Mouse (Mus musculus) CH12.LX (cell line): ENCODE data around the gene Cobll1. TPM values are rescaled to one million over a fixed set of nuclear protein-coding genes. Genes with fewer than 3 reads are reported as not detected.

ENCODE experiments used
- DNase-seq: peaks from one replicate; pipeline ENCODE4 v3.0.0-alpha.2; 2013; ENCODE audit errors: extremely low read depth
- H3K27ac ChIP-seq: 2 replicates; pipeline ENCODE4 v1.5.1; 2012; ENCODE audit warnings: low read depth, mild to moderate bottlenecking, control low read depth, moderate library complexity; ENCODE audit not compliant: insufficient read depth
- H3K27me3 ChIP-seq: replicated peaks from 2 replicates; pipeline ENCODE3; 2012; ENCODE audit warnings: inconsistent platforms
- H3K36me3 ChIP-seq, 2 experiments: replicated peaks in 1 of 2; 2 replicates each; pipeline versions ENCODE3 to v1.6.1; 2012; ENCODE audit warnings: inconsistent platforms in 1 of 2, low read length in 1 of 2, mild to moderate bottlenecking in 1 of 2, mixed read lengths in 1 of 2, moderate library complexity in 1 of 2; ENCODE audit not compliant: control insufficient read depth in 1 of 2, insufficient read depth in 1 of 2
- H3K4me1 ChIP-seq, 2 experiments: 2 replicates each; pipeline ENCODE4 v1.6.1; 2012; ENCODE audit warnings: inconsistent platforms in 1 of 2, moderate library complexity in 1 of 2; ENCODE audit not compliant: insufficient read depth in 2 of 2, control insufficient read depth in 1 of 2
- H3K4me2 ChIP-seq: 2 replicates; pipeline ENCODE4 v1.6.1; 2012; ENCODE audit warnings: low read depth, mild to moderate bottlenecking, control low read depth; ENCODE audit not compliant: poor library complexity, insufficient read depth, severe bottlenecking
- H3K4me3 ChIP-seq, 3 experiments: fragments of 150-350 bp in 1 of 3; sonication (generic) in 1 of 3; replicated peaks in 1 of 3; 2 replicates each; pipeline versions ENCODE3 to v1.5.1; 2011 to 2012; ENCODE audit warnings: low read depth in 2 of 3, low read length in 2 of 3, mild to moderate bottlenecking in 2 of 3, moderate library complexity in 2 of 3, control low read depth in 1 of 3, improper control_type of control experiment in 1 of 3, inconsistent platforms in 1 of 3, mixed read lengths in 1 of 3; ENCODE audit not compliant: poor library complexity in 1 of 3
- H3K79me2 ChIP-seq: replicated peaks from 2 replicates; pipeline ENCODE4 v1.6.1; 2012; ENCODE audit warnings: mild to moderate bottlenecking, moderate library complexity; ENCODE audit not compliant: control insufficient read depth, poor library complexity, insufficient read depth, severe bottlenecking; ENCODE audit errors: extremely low read depth
- H3K9ac ChIP-seq: 2 replicates; pipeline ENCODE4 v1.6.1; 2012; ENCODE audit warnings: low read depth, mild to moderate bottlenecking, control low read depth, moderate library complexity; ENCODE audit not compliant: insufficient read depth
- H3K9me3 ChIP-seq: replicated peaks from 2 replicates; pipeline ENCODE3; 2012; ENCODE audit warnings: low read length, inconsistent platforms, mixed read lengths
- CTCF ChIP-seq, 2 experiments: IDR thresholded peaks in 1 of 2; conservative IDR thresholded peaks in 1 of 2; 2 replicates each; pipeline ENCODE4 v1.5.1; 2011 to 2012; ENCODE audit warnings: low read depth in 2 of 2, low read length in 2 of 2, improper control_type of control experiment in 1 of 2, inconsistent platforms in 1 of 2, mild to moderate bottlenecking in 1 of 2, moderate library complexity in 1 of 2
- E2F4 ChIP-seq: IDR thresholded peaks from 2 replicates; pipeline ENCODE4 v1.6.1; 2011; ENCODE audit warnings: low read depth, low read length, improper control_type of control experiment; ENCODE audit not compliant: insufficient replicate concordance
- ELF1 ChIP-seq: IDR thresholded peaks from 2 replicates; pipeline ENCODE4 v1.6.1; 2014; ENCODE audit warnings: low read depth, mild to moderate bottlenecking, inconsistent platforms, low read length, improper control_type of control experiment
- ETS1 ChIP-seq: conservative IDR thresholded peaks from 2 replicates; pipeline ENCODE4 v1.6.1; 2012; ENCODE audit warnings: low read depth, mild to moderate bottlenecking, inconsistent platforms, low read length, improper control_type of control experiment, moderate library complexity
- GABPA ChIP-seq: IDR thresholded peaks from 2 replicates; pipeline ENCODE4 v1.6.1; 2012; ENCODE audit warnings: low read depth, low read length, improper control_type of control experiment, inconsistent platforms; ENCODE audit not compliant: insufficient replicate concordance
- IRF4 ChIP-seq: IDR thresholded peaks from 2 replicates; pipeline ENCODE4 v1.6.1; 2014; ENCODE audit warnings: low read depth, mild to moderate bottlenecking, inconsistent platforms, low read length, improper control_type of control experiment
- JUND ChIP-seq: conservative IDR thresholded peaks from 2 replicates; pipeline ENCODE4 v1.6.1; 2011; ENCODE audit warnings: low read depth, low read length, improper control_type of control experiment
- MAFK ChIP-seq: IDR thresholded peaks from 2 replicates; pipeline ENCODE4 v1.6.1; 2011; ENCODE audit warnings: low read length, improper control_type of control experiment; ENCODE audit not compliant: insufficient replicate concordance
- MAX ChIP-seq: IDR thresholded peaks from 2 replicates; pipeline ENCODE4 v1.6.1; 2011; ENCODE audit warnings: low read length, improper control_type of control experiment
- MEF2A ChIP-seq: IDR thresholded peaks from 2 replicates; pipeline ENCODE4 v1.6.1; 2014; ENCODE audit warnings: low read depth, mild to moderate bottlenecking, inconsistent platforms, low read length, improper control_type of control experiment, borderline replicate concordance
- MYC ChIP-seq: IDR thresholded peaks from 2 replicates; pipeline ENCODE4 v1.6.1; 2011; ENCODE audit warnings: low read depth, mild to moderate bottlenecking, improper control_type of control experiment, low read length
- NELFE ChIP-seq: IDR thresholded peaks from 2 replicates; pipeline ENCODE4 v1.6.1; 2011; ENCODE audit warnings: low read depth, low read length, improper control_type of control experiment
- PAX5 ChIP-seq: IDR thresholded peaks from 2 replicates; pipeline ENCODE4 v1.6.1; 2012; ENCODE audit warnings: low read length, inconsistent platforms, mixed read lengths
- POLR2A ChIP-seq: IDR thresholded peaks from 2 replicates; pipeline ENCODE4 v1.6.1; 2011; ENCODE audit warnings: low read depth, mild to moderate bottlenecking, improper control_type of control experiment, low read length
- RAD21 ChIP-seq: IDR thresholded peaks from 2 replicates; pipeline ENCODE4 v1.6.1; 2011; ENCODE audit warnings: low read depth, mild to moderate bottlenecking, low read length, improper control_type of control experiment, moderate library complexity
- SIN3A ChIP-seq: IDR thresholded peaks from 2 replicates; pipeline ENCODE4 v1.6.1; 2012; ENCODE audit warnings: low read length, improper control_type of control experiment, inconsistent platforms
- USF2 ChIP-seq: conservative IDR thresholded peaks from 2 replicates; pipeline ENCODE4 v1.6.1; 2011; ENCODE audit warnings: low read depth, low read length, improper control_type of control experiment
- ZC3H11A ChIP-seq: IDR thresholded peaks from 2 replicates; pipeline ENCODE4 v1.6.1; 2012; ENCODE audit warnings: low read depth, mild to moderate bottlenecking, inconsistent platforms, low read length, improper control_type of control experiment
- ZKSCAN1 ChIP-seq: IDR thresholded peaks from 2 replicates; pipeline ENCODE4 v1.6.1; 2012; ENCODE audit warnings: low read depth, inconsistent platforms, low read length, improper control_type of control experiment, borderline replicate concordance
- ZMIZ1 ChIP-seq: IDR thresholded peaks from 2 replicates; pipeline ENCODE4 v1.6.1; 2012; ENCODE audit warnings: low read depth, mild to moderate bottlenecking, inconsistent platforms, low read length, improper control_type of control experiment
- ZNF384 ChIP-seq: IDR thresholded peaks from 2 replicates; pipeline ENCODE4 v1.6.1; 2012; ENCODE audit warnings: low read depth, low read length, improper control_type of control experiment, inconsistent platforms
- dilution Hi-C: fragments of 300-500 bp; cut with MboI; formaldehyde crosslinking; loops from 2 replicates; pipeline ENCODE4 v1.14.3; 2020; ENCODE audit warnings: low sequenced_read_pairs; ENCODE audit not compliant: extremely low pct_unique_long_range_greater_than_20kb, extremely low pct_ligation_motif_present
- in situ Hi-C: fragments of 300-500 bp; cut with MboI; formaldehyde crosslinking; loops from 3 replicates; pipeline ENCODE4 v1.14.3; 2019; ENCODE audit warnings: low sequenced_read_pairs, low pct_ligation_motif_present, low pct_unique_long_range_greater_than_20kb, mixed read lengths
- polyA plus RNA-seq: library from polyadenylated mRNA; unstranded; fragments of >175 nt; gene quantifications from 2 replicates; pipeline ENCODE4 v1.2.1, GENCODE M21; 2012; ENCODE audit warnings: low read depth; ENCODE audit not compliant: insufficient read length
- total RNA-seq, 2 experiments: library from RNA; depleted of rRNA; stranded (reverse); fragments of 300-350 nt in 1 of 2; fragments of >200 nt in 1 of 2; gene quantifications; 2 replicates each; pipeline ENCODE4 v1.2.3; 2012 to 2014

Gene Cobll1
- total and polyA plus RNA-seq, 3 experiments, result 0.67 to 1.9 (median 1.5) TPM

DNA sequence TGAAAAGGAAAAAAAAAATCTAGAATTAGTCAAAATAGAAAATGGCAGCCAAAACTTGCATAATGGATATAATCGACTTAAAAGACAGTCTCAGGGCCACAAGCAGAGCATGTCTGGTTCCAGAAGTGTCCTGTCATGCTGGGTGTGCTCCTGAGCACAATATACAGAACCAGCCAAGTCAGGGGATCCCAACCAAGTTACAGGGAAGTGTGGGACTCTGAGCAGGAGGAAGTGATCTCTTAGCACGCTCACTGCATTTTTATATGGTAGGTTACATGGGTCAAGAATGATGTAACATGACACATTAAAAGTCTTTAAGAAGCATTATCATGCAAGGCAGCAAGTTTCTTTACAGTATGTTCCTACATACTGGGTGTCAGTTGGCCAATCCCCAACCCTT is 31.5 kb downstream of the Cobll1 start:
- TF ChIP-seq GABPA (no peak), RAD21 (no peak), ZNF384 (0 out of 2 replicates have a peak, but pooled peaks have one; percentile 21), ETS1 (no peak), CTCF (conservative IDR thresholded peaks at IDR 0.05 in 1 of 2, IDR thresholded peaks at IDR 0.05 in 1 of 2; ENCODE audit: low read depth in 2 of 2, low read length in 2 of 2) (no peak)
- in situ Hi-C loops, result no loop called here
- dilution Hi-C loops, result no loop called here
- DNase-seq, result no peak
- Histone ChIP-seq H3K4me3 (no peak overlapping the region), H3K9me3 (no peaks in the 10 kb centered on the region), H3K27me3 (no peaks in the 10 kb centered on the region), H3K27ac (no peak overlapping the region), H3K79me2 (no peaks in the 10 kb centered on the region), H3K36me3 (no peaks in the 10 kb centered on the region), H3K4me1 (no peaks in the 10 kb centered on the region), H3K9ac (no peak overlapping the region), H3K4me2 (no peak overlapping the region)

GRCm38 (mm10) chr2:65203699-65204098 is 35.5 kb downstream of the Cobll1 start:
- no peaks in the 10 kb centered on the region for H3K36me3 ChIP-seq
- no peak overlapping the region for H3K27ac ChIP-seq
- no peaks in the 10 kb centered on the region for H3K27me3 ChIP-seq
- dilution Hi-C loops, result no loop called here
- H3K4me2 ChIP-seq, result no peak overlapping the region
- H3K9me3 ChIP-seq, result no peaks in the 10 kb centered on the region
- in situ Hi-C loops, result no loop called here
- no peak overlapping the region for H3K9ac ChIP-seq
- no peak for DNase-seq
- no peaks in the 10 kb centered on the region for H3K79me2 ChIP-seq
- no peak for TF ChIP-seq ZKSCAN1
- no peak for TF ChIP-seq ZMIZ1
- TF ChIP-seq JUND, result no peak
- peaks cover 0 to 7% of the 10 kb centered on the region in 2 experiments; a peak in 2 of 4 replicates for H3K4me1 ChIP-seq
- no peak overlapping the region for H3K4me3 ChIP-seq

DNA sequence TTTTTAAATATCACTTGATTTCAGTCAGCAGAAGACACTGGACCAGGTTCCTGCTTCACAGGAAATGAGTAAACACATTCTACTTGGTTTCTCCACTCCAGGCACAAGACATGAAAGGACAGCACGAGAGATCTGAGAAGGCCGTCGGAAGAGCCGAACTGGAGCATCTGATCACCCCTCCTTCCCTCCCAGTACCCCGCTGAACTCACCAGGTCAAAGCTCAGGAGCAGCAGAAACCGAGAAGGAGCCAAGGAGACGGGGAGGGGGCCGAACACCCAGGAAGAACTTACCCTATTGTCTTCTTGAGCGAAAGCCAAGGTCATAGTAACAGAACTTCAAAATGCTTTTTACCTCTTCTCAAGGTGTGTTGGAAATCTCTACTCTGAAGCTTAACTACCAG is 39.5 kb downstream of the Cobll1 start:
- H3K9me3 ChIP-seq, result peaks cover 6% of the 10 kb centered on the region
- in situ Hi-C loops, result no loop called here
- H3K27ac ChIP-seq, result no peak overlapping the region
- H3K4me1 ChIP-seq, result peaks cover 0 to 8% of the 10 kb centered on the region in 2 experiments; a peak in 3 of 4 replicates
- no peak overlapping the region for H3K4me3 ChIP-seq
- TF ChIP-seq ETS1 (no peak), PAX5 (no peak), USF2 (no peak), POLR2A (no peak), GABPA (no peak), RAD21 (no peak), ZNF384 (no peak), MAX (no peak), ZC3H11A (no peak), MEF2A (no peak), E2F4 (no peak), MYC (no peak), ZMIZ1 (no peak), MAFK (no peak), ELF1 (no peak), NELFE (no peak), SIN3A (no peak), IRF4 (no peak)
- no peak overlapping the region for H3K4me2 ChIP-seq
- dilution Hi-C loops, result no loop called here
- no peak for DNase-seq
- H3K27me3 ChIP-seq, result no peaks in the 10 kb centered on the region
- H3K36me3 ChIP-seq, result no peaks in the 10 kb centered on the region
- no peaks in the 10 kb centered on the region for H3K79me2 ChIP-seq
- no peak overlapping the region for H3K9ac ChIP-seq
